Mouse (Mus musculus): ENCODE measurements around the gene Olfr1262.

The Olfr1262 gene

GRCm38 (mm10) chr2:89999845-90000244 is at the start of gene Olfr1262:
Gene Olfr1262 (plus strand): TSS chr2:90000145.
- no peak for ATAC-seq (ENCODE audit: insufficient number of reproducible peaks, low FRiP score, low TSS enrichment)

- no peak for ATAC-seq (ENCODE audit: insufficient number of reproducible peaks, low FRiP score, low TSS enrichment)
Measured at GRCm38 (mm10) chr2:89974184-89974583, 25.8 kb upstream of the Olfr1262 start, which contains the start of gene Olfr1260. Gene Olfr1260 (plus strand): TSS chr2:89974340.

GRCm38 (mm10) chr2:89977709-89978108 is 22.2 kb upstream of the Olfr1262 start:
- no peak for ATAC-seq (ENCODE audit: insufficient number of reproducible peaks, low FRiP score, low TSS enrichment)

- ATAC-seq (ENCODE audit: insufficient number of reproducible peaks, low FRiP score, low TSS enrichment): no peak
Measured at GRCm38 (mm10) chr2:89990921-89991320, 9.0 kb upstream of the Olfr1262 start, which contains the start of gene Olfr1261. Gene Olfr1261 (plus strand): TSS chr2:89991221.

- ATAC-seq (ENCODE audit: insufficient number of reproducible peaks, low FRiP score, low TSS enrichment): no peak
Measured at GRCm38 (mm10) chr2:90011831-90012230, 11.9 kb downstream of the Olfr1262 start, which contains the start of gene Olfr1263. Gene Olfr1263 (plus strand): TSS chr2:90012131.

- ATAC-seq (ENCODE audit: insufficient number of reproducible peaks, low FRiP score, low TSS enrichment): no peak
Measured at GRCm38 (mm10) chr2:90025477-90025876, 25.5 kb downstream of the Olfr1262 start, which contains the start of gene Olfr1264. Gene Olfr1264 (minus strand): TSS chr2:90025577.

- ATAC-seq (ENCODE audit: insufficient number of reproducible peaks, low FRiP score, low TSS enrichment): no peak
Measured at GRCm38 (mm10) chr2:90035037-90035436, 35.1 kb downstream of the Olfr1262 start, which contains the start of gene Olfr1265. Gene Olfr1265 (plus strand): TSS chr2:90035337.

All from cerebellum, adult (tissue).